Mouse (Mus musculus): ENCODE measurements around the gene Arl8b.
A peak's percentile ranks its signal among the peaks of the same experiment; 100 is the strongest.

Gene Arl8b

GRCm38 (mm10) chr6:108782526-108783183 is at the start of gene Arl8b:
TSS of gene Arl8b (plus strand) at chr6:108783099.
- DNase-seq (ENCODE audit: low spot score in 2 of 2) = peak; percentile 94 to 95

DNA sequence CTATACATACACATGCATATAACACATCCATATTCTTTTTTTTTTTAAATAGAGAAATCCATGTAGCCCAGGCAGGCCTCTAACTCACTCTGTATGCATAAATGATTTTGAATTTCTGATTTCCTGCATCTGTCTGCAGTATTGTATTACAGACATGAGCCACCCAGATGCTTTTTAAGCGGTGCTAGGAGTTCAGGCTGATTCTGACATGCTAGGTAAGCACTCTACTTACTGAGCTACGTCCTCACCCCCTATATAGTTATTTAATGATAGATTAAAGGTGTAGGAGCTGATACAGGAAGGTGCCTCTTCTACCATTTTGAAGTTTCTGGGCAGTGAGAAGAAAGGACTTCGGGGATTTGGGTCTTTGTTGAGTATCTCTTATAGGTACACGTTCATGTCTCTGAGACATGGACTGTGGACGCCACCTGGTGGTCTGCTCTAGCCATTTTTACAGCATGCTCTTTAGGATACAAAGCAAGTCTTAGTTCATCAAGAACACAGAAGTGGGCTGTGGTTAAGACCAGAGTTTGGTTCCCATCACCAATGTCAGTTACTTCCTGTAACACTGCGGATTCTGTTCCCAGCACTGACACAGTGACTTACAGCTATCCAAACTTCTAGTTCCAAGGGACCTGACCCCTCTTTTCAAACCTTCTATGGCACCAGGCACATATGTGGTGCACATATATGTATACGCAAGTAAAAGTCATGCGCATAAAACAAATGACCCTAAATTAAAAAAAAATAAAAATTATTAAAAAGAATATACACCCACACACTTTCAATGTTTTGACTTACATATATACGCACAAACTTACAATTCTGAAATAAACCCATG is 46.8 kb upstream of the Arl8b start:
- peak; percentile 78 to 84 for DNase-seq (ENCODE audit: low spot score in 2 of 2)

DNA sequence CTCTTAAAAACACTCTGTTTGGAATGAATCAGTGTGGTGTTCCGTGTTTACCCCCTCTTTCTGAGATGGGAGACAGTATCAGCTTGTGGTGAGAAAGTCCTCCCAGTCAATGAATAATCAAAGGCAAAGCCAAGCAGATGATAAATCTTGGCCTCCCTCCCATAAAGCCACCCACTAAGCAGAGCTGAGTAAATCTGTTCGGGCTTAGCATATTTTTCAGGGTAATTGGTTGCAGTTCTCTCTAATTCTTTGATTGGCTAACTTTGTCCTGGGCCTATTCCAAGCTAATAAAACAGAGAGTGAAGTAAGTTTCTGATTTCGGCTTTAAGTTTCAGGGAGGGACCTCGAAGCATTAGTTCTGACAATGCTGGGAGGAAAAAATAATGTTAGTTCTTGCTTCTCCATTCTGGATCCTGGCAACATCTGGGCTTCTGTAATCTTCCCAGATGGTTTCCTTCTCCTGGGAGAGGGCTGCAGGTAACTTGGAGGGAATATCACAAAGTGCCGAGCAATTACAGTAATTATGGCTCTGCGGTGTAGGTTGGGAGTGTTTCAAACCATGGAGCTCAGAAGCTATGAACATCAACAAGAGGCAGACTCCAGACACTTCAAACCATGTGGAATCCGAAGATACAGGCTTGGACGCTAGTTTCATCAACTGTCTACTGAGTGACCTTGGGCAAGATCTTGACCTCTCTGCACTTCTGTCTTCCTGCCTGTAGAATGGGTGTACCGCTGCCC is 44.3 kb upstream of the Arl8b start:
- DNase-seq (ENCODE audit: low spot score in 2 of 2) = no peak

GRCm38 (mm10) chr6:108740579-108740978 is 42.3 kb upstream of the Arl8b start:
- no peak for DNase-seq (ENCODE audit: low spot score in 2 of 2)

DNA sequence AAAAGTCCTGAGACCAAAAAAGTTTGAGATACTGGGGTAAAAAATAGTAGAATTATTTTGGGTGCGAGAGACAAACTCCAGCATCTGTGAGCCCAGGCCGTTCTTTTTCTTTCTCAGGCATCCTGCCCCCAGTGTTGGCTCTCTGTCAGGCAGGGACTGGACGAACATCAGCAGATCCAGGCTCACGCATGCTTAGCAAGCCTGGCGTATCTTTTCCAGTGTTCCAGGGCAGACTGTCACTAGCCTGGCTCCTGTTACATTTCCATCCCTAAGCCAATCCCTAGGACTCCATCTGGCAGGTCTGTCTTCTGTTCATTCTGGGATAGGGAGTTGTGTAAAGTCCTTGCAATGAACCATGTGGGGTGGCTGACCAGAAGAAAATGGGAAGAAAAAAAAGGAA is 39.2 kb upstream of the Arl8b start:
- no peak for DNase-seq (ENCODE audit: low spot score in 2 of 2)

GRCm38 (mm10) chr6:108751324-108751723 is 31.6 kb upstream of the Arl8b start:
- DNase-seq (ENCODE audit: low spot score in 2 of 2) = no peak

- no peak for DNase-seq (ENCODE audit: low spot score in 2 of 2)
Observed at GRCm38 (mm10) chr6:108752395-108752794, 30.5 kb upstream of the Arl8b start.

- no peak for DNase-seq (ENCODE audit: low spot score in 2 of 2)
Observed at GRCm38 (mm10) chr6:108753536-108753935, 29.4 kb upstream of the Arl8b start.

- no peak for DNase-seq (ENCODE audit: low spot score in 2 of 2)
Observed at GRCm38 (mm10) chr6:108754376-108754775, 28.5 kb upstream of the Arl8b start.

- DNase-seq (ENCODE audit: low spot score in 2 of 2) = peak; percentile 41 to 54
Observed at GRCm38 (mm10) chr6:108755936-108756335, 27.0 kb upstream of the Arl8b start.

DNA sequence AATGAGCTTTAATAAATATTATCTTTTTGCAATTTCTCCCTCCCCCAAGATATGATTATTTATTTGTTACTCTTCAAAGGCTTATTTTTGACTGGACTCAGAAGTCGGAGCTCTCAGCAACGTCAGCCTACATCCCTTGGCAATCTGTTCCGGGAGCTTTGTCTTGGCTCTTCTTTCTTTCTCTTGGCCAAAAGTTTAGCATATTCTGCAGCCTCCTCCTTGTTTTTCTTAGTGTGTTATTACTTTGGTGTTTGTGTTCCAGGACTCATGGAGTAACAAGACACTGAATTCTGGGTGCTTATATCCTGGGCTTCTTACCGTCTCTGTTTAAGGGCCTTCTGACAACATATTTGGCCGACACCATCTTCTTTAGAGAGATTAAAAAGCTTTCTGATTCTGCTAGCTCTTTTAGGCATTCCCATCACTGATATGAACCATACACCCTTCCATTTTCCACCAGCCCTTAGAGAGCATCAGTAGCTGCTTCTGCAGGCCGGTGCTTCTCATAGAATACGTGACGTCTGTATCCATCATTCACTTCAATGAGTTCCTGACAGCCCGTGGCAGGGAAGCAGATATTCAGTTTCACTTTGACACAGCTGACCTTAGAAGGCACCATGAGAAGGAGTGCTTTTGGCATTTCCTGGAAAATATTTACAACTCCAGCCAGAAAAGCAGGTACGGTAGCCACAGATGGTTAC is 23.8 kb upstream of the Arl8b start:
- no peak for DNase-seq (ENCODE audit: low spot score in 2 of 2)

DNA sequence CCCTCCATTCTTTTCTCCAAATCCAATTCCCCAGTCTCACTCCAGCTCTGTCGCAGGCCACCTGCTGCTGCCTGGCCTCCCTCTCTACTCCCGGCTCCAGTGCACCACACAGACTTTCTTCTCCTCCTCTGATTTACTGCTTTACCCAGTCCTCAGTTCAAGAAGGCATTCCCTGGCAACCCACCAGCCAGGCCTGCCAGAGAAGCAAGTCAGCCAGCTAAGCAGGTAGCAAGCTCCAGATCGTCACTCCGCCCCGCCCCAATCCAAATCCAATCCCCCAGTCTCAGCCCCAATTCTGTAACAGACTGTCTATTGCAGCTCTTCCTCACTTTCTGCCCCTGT is 23.2 kb upstream of the Arl8b start:
- no peak for DNase-seq (ENCODE audit: low spot score in 2 of 2)

GRCm38 (mm10) chr6:108770880-108771279 is 12.0 kb upstream of the Arl8b start:
- no peak for DNase-seq (ENCODE audit: low spot score in 2 of 2)

- peak; percentile 54 to 67 for DNase-seq (ENCODE audit: low spot score in 2 of 2)
Observed at GRCm38 (mm10) chr6:108772913-108773312, 10.0 kb upstream of the Arl8b start.

DNA sequence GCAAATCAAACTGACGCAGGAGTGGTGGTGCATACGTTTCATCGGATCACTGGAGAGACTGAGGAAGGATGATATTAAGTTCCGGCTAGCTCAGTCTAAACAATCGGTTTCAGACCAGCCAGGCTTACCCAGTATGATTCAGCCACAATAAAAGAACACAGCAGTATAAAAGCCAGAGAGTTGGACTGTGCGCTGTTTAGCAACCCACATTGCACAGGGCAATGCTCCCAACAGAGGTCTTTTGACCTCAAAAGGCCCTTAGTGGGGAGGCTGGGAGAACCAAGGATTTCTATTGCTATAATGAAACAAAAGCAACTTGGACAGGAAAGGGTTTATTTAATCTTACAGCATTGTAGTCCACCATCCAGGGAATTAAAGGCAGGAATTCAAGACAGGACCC is 9.4 kb upstream of the Arl8b start:
- DNase-seq (ENCODE audit: low spot score in 2 of 2) = no peak

- DNase-seq (ENCODE audit: low spot score in 2 of 2) = no peak
Observed at GRCm38 (mm10) chr6:108776274-108776673, 6.6 kb upstream of the Arl8b start.

DNA sequence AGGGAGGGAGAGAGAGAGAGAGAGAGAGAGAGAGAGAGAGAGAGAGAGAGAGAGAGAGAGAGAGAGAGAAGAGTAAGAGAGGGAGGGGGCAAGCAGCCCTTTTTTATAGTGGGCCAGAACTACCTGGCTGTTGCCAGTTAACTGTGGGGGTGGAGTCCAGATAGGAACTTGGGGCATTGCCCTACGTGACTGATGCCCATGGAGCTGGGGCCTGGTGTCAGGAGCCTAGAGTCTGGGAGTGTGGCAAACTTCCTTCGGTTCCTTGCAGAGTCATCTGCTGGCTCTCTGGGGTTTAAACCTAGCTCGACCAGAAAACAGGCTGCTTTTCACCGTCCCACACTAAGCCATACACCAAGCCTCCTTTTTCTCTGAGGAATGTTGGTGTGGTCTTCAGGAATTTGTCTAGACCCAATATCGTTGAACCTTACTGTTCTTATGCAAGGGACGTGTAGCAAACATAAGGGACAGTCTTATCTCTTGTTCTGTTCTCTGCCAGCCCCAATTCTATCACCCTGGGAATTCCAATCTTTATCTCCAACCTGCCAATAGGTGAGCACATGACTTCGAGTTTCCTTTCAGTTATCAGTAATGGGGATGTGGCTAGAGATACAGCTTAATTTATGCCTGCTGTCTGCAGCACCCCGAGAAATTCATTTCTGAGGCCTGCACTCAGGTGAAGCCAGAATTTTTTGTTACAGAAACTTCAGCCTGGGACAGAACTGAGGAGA is 5.2 kb upstream of the Arl8b start:
- DNase-seq (ENCODE audit: low spot score in 2 of 2) = no peak

DNA sequence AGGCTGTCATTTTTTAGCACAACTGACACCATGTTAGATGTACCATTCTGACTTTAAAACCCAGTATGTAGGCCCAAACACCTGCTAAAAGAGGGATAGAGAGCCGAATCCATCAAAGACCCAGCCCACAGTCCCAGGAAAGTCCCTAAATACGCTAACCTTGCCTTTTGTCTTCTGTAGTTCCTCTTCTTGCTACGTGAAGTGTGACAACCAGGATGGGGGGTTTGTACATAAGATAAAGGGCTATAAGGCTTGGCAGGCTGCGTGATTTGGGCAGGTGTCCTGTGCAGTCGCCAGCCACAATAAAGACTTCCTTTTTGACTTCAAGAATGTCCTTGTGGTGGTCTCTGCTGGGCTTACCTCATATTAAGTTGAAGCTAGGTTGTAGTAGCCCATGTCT is 4.5 kb upstream of the Arl8b start:
- peak; percentile 24 to 45 for DNase-seq (ENCODE audit: low spot score in 2 of 2)

DNA sequence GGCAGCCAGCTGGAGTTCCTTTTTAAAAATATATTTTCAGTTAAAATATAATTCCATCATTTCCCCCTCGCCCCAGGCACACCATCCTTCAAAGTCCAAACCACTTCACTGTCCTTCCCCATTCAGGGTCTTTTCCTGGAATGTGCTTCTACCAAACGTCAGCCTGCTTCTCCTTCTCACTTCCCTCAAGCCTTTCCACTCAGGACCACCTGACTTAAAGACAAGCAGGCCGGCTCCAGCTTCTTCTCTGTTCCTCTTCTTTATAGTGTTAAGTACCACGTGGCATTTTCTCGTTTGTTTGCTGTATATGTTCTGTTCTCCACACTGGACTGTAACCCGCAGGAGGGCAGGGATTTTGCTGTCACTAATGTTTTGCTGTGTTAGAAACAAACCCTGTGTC is 1.0 kb upstream of the Arl8b start:
- DNase-seq (ENCODE audit: low spot score in 2 of 2) = peak; percentile 61 to 68

- DNase-seq (ENCODE audit: low spot score in 2 of 2) = peak in 1 of 2 experiments; percentile 21
Observed at GRCm38 (mm10) chr6:108783184-108783881, 434 bp downstream of the Arl8b start.

DNA sequence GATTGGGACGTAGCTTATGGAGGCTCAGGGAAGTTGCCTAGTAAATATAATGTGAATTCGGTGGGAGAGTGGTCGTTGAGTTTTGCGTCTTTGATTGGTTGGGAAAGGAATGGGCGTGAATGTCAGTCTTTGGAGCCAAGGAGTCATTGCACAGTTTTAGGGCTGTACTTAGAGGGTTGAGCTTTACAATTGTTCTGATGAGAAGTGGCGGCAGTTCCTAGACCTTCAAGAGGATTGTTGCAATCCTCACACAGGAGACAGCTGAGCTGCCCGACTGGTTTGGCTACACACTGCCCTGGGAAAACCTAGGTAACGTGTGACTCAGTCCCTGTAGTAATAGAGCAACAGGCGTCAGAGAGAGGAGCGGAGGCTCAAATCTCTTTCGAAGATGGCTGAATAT is 1.2 kb downstream of the Arl8b start:
- no peak for DNase-seq (ENCODE audit: low spot score in 2 of 2)
